Mouse (Mus musculus): ENCODE measurements around the gene St3gal3.

Gene St3gal3

GRCm38 (mm10) chr4:117986766-117987165, 147.9 kb downstream of the St3gal3 start:
- no peak for DNase-seq (ENCODE audit: low read depth, low spot score)

GRCm38 (mm10) chr4:117984993-117985587, 149.6 kb downstream of the St3gal3 start:
- DNase-seq (ENCODE audit: low read depth, low spot score), result no peak

- no peak for DNase-seq (ENCODE audit: low read depth, low spot score)
Observed at GRCm38 (mm10) chr4:117984206-117984605, 150.5 kb downstream of the St3gal3 start.

GRCm38 (mm10) chr4:117982706-117983105, 152.0 kb downstream of the St3gal3 start:
- DNase-seq (ENCODE audit: low read depth, low spot score), result no peak

GRCm38 (mm10) chr4:117981518-117981917, 153.2 kb downstream of the St3gal3 start:
- no peak for DNase-seq (ENCODE audit: low read depth, low spot score)

GRCm38 (mm10) chr4:117980161-117980560, 154.6 kb downstream of the St3gal3 start:
- DNase-seq (ENCODE audit: low read depth, low spot score), result no peak

GRCm38 (mm10) chr4:117979181-117979580, 155.5 kb downstream of the St3gal3 start:
- no peak for DNase-seq (ENCODE audit: low read depth, low spot score)

- DNase-seq (ENCODE audit: low read depth, low spot score), result no peak
Observed at GRCm38 (mm10) chr4:117978282-117978681, 156.4 kb downstream of the St3gal3 start.

- no peak for DNase-seq (ENCODE audit: low read depth, low spot score)
Observed at GRCm38 (mm10) chr4:117977841-117978240, 156.9 kb downstream of the St3gal3 start.

- no peak for DNase-seq (ENCODE audit: low read depth, low spot score)
Observed at GRCm38 (mm10) chr4:117977371-117977770, 157.3 kb downstream of the St3gal3 start.

GRCm38 (mm10) chr4:117975820-117976219, 158.9 kb downstream of the St3gal3 start:
- no peak for DNase-seq (ENCODE audit: low read depth, low spot score)

- DNase-seq (ENCODE audit: low read depth, low spot score), result no peak
Observed at GRCm38 (mm10) chr4:117974719-117975118, 160.0 kb downstream of the St3gal3 start.

GRCm38 (mm10) chr4:117972999-117973398, 161.7 kb downstream of the St3gal3 start:
- DNase-seq (ENCODE audit: low read depth, low spot score), result no peak

GRCm38 (mm10) chr4:117964346-117965025, 170.2 kb downstream of the St3gal3 start:
- DNase-seq (ENCODE audit: low read depth, low spot score), result peak; percentile 18

- DNase-seq (ENCODE audit: low read depth, low spot score), result no peak
Observed at GRCm38 (mm10) chr4:117957492-117957891, 177.2 kb downstream of the St3gal3 start.

GRCm38 (mm10) chr4:117947493-117947892, 187.2 kb downstream of the St3gal3 start:
- no peak for DNase-seq (ENCODE audit: low read depth, low spot score)

- no peak for DNase-seq (ENCODE audit: low read depth, low spot score)
Observed at GRCm38 (mm10) chr4:117946639-117947305, 187.9 kb downstream of the St3gal3 start.

- peak; percentile 72 for DNase-seq (ENCODE audit: low read depth, low spot score)
Observed at GRCm38 (mm10) chr4:117943317-117943716, 191.4 kb downstream of the St3gal3 start.

GRCm38 (mm10) chr4:117936964-117937363, 197.8 kb downstream of the St3gal3 start:
- no peak for DNase-seq (ENCODE audit: low read depth, low spot score)

- DNase-seq (ENCODE audit: low read depth, low spot score), result no peak
Observed at GRCm38 (mm10) chr4:117934081-117934480, 200.6 kb downstream of the St3gal3 start.

- DNase-seq (ENCODE audit: low read depth, low spot score), result no peak
Observed at GRCm38 (mm10) chr4:117933248-117933647, 201.5 kb downstream of the St3gal3 start.

- DNase-seq (ENCODE audit: low read depth, low spot score), result no peak
Observed at GRCm38 (mm10) chr4:117929391-117929881, 205.3 kb downstream of the St3gal3 start, which contains the start of gene Artn. Gene Artn (minus strand): TSS chr4:117929763.

Measured in mesoderm, embryonic 11.5 days (tissue).